9 mouse cellular contexts compared by ENCODE assay signal in genomic region chr1:119051938-119052551, GRCm38 (mm10). TPM values are rescaled to one million over a fixed set of nuclear protein-coding genes. Genes with fewer than 3 reads are reported as not detected.
DNase-seq lines count a peak whose midpoint lies in the region; ATAC-seq and TF ChIP-seq lines count a peak whose summit lies in the region.
"Had no signal": no experiment of that assay in that cellular context is flagged by ENCODE, and none has a peak within 500 bp of the region (broad histone marks: within the 10 kb centered on the region; RNA-seq: fewer than 3 reads in every experiment).

No protein-coding gene starts in this region.

- H3K4me3 ChIP-seq in heart, embryonic 13.5 days, result peak overlapping the region; percentile 67
- peak overlapping the region; percentile 46 for H3K4me3 ChIP-seq in liver, postnatal 0 days (ENCODE audit: low read depth, low read length)

- no peaks in the 10 kb centered on the region for H3K9me3 ChIP-seq in heart, embryonic 13.5 days
- H3K9me3 ChIP-seq in liver, postnatal 0 days (ENCODE audit: low read length), result no peaks in the 10 kb centered on the region

- H3K27ac ChIP-seq in heart, embryonic 13.5 days (replicated peaks), result peak overlapping the region; percentile 85
- H3K27ac ChIP-seq in liver, postnatal 0 days (ENCODE audit: low read depth), result no peak overlapping the region

- under 1% methylated on average over 21 of the region's 21 CpGs for WGBS in heart, embryonic 13.5 days
- WGBS in liver, postnatal 0 days (ENCODE audit: insufficient replicate concordance), result 2% methylated on average over 21 of the region's 21 CpGs

- ATAC-seq in heart, embryonic 13.5 days (ENCODE audit: extremely low read depth, insufficient number of reproducible peaks, low FRiP score, low TSS enrichment), result no peak
- ATAC-seq in liver, postnatal 0 days, result no peak

- H3K9ac ChIP-seq in heart, embryonic 13.5 days, result peak overlapping the region; percentile 82
- H3K9ac ChIP-seq in liver, postnatal 0 days (replicated peaks), result no peak overlapping the region

- no peak for TF ChIP-seq CTCF in liver, postnatal 0 days (IDR thresholded peaks at IDR 0.05; ENCODE audit: low read depth)

- H3K27me3 ChIP-seq in heart, embryonic 13.5 days (replicated peaks), result peaks cover 62% of the 10 kb centered on the region
- peaks cover 76% of the 10 kb centered on the region for H3K27me3 ChIP-seq in liver, postnatal 0 days (ENCODE audit: insufficient read depth, low read length)
- H3K27me3 ChIP-seq: CH12.LX had no signal

- no peaks in the 10 kb centered on the region for H3K36me3 ChIP-seq in heart, embryonic 13.5 days
- no peaks in the 10 kb centered on the region for H3K36me3 ChIP-seq in liver, postnatal 0 days (replicated peaks; ENCODE audit: insufficient read depth, low read length)

- H3K4me1 ChIP-seq in heart, embryonic 13.5 days, result peaks cover 46% of the 10 kb centered on the region
- H3K4me1 ChIP-seq in liver, postnatal 0 days (ENCODE audit: insufficient read depth), result peaks cover 11% of the 10 kb centered on the region

- DNase-seq in heart, adult 18-20 months, result peak; percentile 10 to 52
- DNase-seq in heart, postnatal 4 days, result no peak
- DNase-seq in R1 (ENCODE audit: low read depth, low spot score), result peak; percentile 76
- DNase-seq in liver, postnatal 0 days, result no peak
- DNase-seq in spleen, postnatal 10 days (ENCODE audit: low spot score in 2 of 2), result no peak
- no peak for DNase-seq in adrenal gland, postnatal 10 days
- DNase-seq in right cerebral cortex, postnatal 36 days (ENCODE audit: low spot score in 2 of 2), result no peak

- peak overlapping the region; percentile 98 for H3K4me2 ChIP-seq in heart, embryonic 13.5 days
- H3K4me2 ChIP-seq in liver, postnatal 0 days (ENCODE audit: low read depth, low read length), result peak overlapping the region; percentile 74

- TF ChIP-seq EP300 in liver, postnatal 0 days (IDR thresholded peaks at IDR 0.05; ENCODE audit: low read depth), result no peak

RNA-seq across cellular contexts. Expression of gene Gli2, which starts 1.4 kb away (rescaled TPM):
- total RNA-seq in heart, adult 18-20 months (2021), result 1 to 10 TPM; 1.0 to 1.2 TPM
- 1 to 10 TPM; 4.6 to 5.2 TPM for total RNA-seq in heart, postnatal 4 days (2021)
- polyA plus RNA-seq in heart, embryonic 13.5 days (2015; fragmentation: Nextera tagmentation; extraction: Ambion mirVana), result 3.1 and 3.3 TPM in 2 replicates
- polyA plus RNA-seq in liver, postnatal 0 days (2015; fragmentation: Nextera tagmentation; extraction: Ambion mirVana), result 0.27 and 0.28 TPM in 2 replicates
- 1 to 10 TPM; 1.5 to 3.3 TPM for total RNA-seq in adrenal gland, postnatal 10 days (2021)
- total RNA-seq: CH12.LX had no signal

Comparison
In these comparisons a context has a peak if more than half of its experiments do, and no peak if none do; other contexts are left out.
1. DNase-seq: peak in heart, adult 18-20 months (2 of 2) and R1 (single experiment); none in heart, postnatal 4 days (single experiment), liver, postnatal 0 days (single experiment), spleen, postnatal 10 days (0 of 2), adrenal gland, postnatal 10 days (single experiment) and right cerebral cortex, postnatal 36 days (0 of 2).